Mouse (Mus musculus) intestine, embryonic 14.5 days (tissue): ENCODE results near the gene Sh3gl3. TPM values are rescaled to one million over a fixed set of nuclear protein-coding genes. Genes with fewer than 3 reads are reported as not detected.

ENCODE experiments used
- ATAC-seq: fragments of 200-750 bp; cut with Nextera tagmentation; replicated peaks from 2 replicates; pipeline ENCODE4 v1.8.0; 2017; ENCODE audit warnings: low read depth, moderate number of reproducible peaks, moderate TSS enrichment, moderate library complexity; ENCODE audit not compliant: low FRiP score, low TSS enrichment
- DNase-seq: peaks from one replicate; pipeline ENCODE4 v3.0.0-alpha.2; 2018; ENCODE audit warnings: low spot score
- H3K27ac ChIP-seq: fragments of 300-500 bp; sonication (generic); 2 replicates; pipeline ENCODE4 v1.5.1; 2014; ENCODE audit warnings: low read depth, mild to moderate bottlenecking, control low read depth
- H3K27me3 ChIP-seq: fragments of 300-500 bp; sonication (generic); replicated peaks from 2 replicates; pipeline ENCODE4 v1.6.1; 2014; ENCODE audit warnings: low read length, control low read depth; ENCODE audit not compliant: control insufficient read depth, insufficient read depth
- H3K36me3 ChIP-seq: fragments of 300-500 bp; sonication (generic); 2 replicates; pipeline ENCODE4 v1.6.1; 2014; ENCODE audit warnings: low read length, control low read depth; ENCODE audit not compliant: control insufficient read depth, insufficient read depth
- H3K4me1 ChIP-seq: fragments of 300-500 bp; sonication (generic); replicated peaks from 2 replicates; pipeline ENCODE4 v1.6.1; 2014; ENCODE audit warnings: low read length, control low read depth, mixed read lengths; ENCODE audit not compliant: control insufficient read depth, insufficient read depth
- H3K4me2 ChIP-seq: fragments of 300-500 bp; sonication (generic); 2 replicates; pipeline ENCODE4 v1.6.1; 2014; ENCODE audit warnings: low read length
- H3K4me3 ChIP-seq: fragments of 300-500 bp; sonication (generic); 2 replicates; pipeline ENCODE4 v1.5.1; 2014; ENCODE audit warnings: low read depth, low read length, control low read depth, mixed read lengths
- H3K9ac ChIP-seq: fragments of 300-500 bp; sonication (generic); 2 replicates; pipeline ENCODE4 v1.6.1; 2014; ENCODE audit warnings: mild to moderate bottlenecking, low read length
- H3K9me3 ChIP-seq: fragments of 300-500 bp; sonication (generic); 2 replicates; pipeline ENCODE4 v1.6.1; 2016; ENCODE audit warnings: low read length, control low read depth; ENCODE audit not compliant: control insufficient read depth
- WGBS: fragments of 180-500 bp; shearing (Covaris S2); extraction: QIAGEN DNeasy Blood & Tissue Kit; methylation state at CpG from one replicate; pipeline ENCODE4 v1.1.7; 2014; 5-methylcytosine and 5-hydroxymethylcytosine counted together
- polyA plus RNA-seq: library from polyadenylated mRNA; unstranded; fragments of >200 nt; fragmentation: Nextera tagmentation; extraction: Ambion mirVana; gene quantifications from 2 replicates; pipeline ENCODE4 v1.2.1, GENCODE M21; 2014

Gene Sh3gl3
- polyA plus RNA-seq, 1 experiment from 2014 or later = 17.4 TPM

DNA sequence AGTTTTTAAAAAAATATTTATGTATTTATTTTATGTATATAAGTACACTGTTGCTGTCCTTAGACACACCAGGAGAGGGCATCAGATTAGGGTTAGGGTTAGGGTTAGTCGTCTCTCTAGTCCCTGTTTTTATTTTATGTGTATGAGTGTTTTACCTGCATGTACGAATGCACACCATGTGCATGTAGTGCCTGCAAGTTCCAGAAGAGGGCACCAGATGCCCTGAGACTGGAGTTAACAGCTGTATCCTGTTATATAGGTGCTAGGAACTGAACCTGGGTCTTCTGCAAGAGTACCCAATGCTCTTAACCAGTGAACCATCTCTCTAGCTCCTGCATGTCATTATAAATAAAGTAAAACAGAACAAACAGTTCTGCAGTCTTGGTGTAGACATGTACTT lies 113.6 kb downstream of the Sh3gl3 start:
- WGBS = 95% methylated on average over 2 of the region's 2 CpGs
- no peak for ATAC-seq

DNA sequence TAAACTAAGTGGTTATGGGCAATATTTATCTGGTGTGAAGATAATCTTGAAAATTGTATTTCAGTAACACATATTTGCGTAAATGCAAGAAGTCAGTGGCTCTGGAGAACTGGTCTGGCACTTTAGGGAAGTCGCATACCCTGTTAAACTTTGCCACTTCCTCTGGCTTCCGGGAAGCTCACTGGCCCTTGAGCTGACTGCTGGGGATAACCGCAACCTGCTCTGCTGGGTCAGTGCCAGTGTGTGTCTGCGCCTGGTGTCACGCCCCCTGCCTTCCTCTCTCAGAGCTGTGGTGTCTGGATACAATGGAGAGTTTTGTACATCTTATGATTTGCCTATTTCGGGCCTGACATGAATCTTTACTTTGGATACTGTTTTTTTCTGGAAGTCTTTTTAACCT lies 119.8 kb downstream of the Sh3gl3 start:
- ATAC-seq (no peak), DNase-seq (no peak)
- no peaks in the 10 kb centered on the region for H3K36me3 ChIP-seq
- no peaks in the 10 kb centered on the region for H3K27me3 ChIP-seq
- WGBS = 68% methylated on average over 7 of the region's 7 CpGs
- no peak overlapping the region for H3K9ac ChIP-seq
- H3K4me2 ChIP-seq = no peak overlapping the region
- peaks cover 12% of the 10 kb centered on the region for H3K4me1 ChIP-seq
- no peak overlapping the region for H3K4me3 ChIP-seq
- H3K27ac ChIP-seq = no peak overlapping the region
- no peaks in the 10 kb centered on the region for H3K9me3 ChIP-seq

More for the DNA sequence above, 113.6 kb downstream of the Sh3gl3 start:
- Histone ChIP-seq H3K27ac (no peak overlapping the region), H3K36me3 (no peaks in the 10 kb centered on the region), H3K4me1 (no peaks in the 10 kb centered on the region), H3K27me3 (no peaks in the 10 kb centered on the region), H3K9ac (no peak overlapping the region), H3K4me2 (no peak overlapping the region), H3K4me3 (no peak overlapping the region), H3K9me3 (peaks cover 4% of the 10 kb centered on the region; the same call in 1 of the 2 replicates)
- DNase-seq = no peak

DNA sequence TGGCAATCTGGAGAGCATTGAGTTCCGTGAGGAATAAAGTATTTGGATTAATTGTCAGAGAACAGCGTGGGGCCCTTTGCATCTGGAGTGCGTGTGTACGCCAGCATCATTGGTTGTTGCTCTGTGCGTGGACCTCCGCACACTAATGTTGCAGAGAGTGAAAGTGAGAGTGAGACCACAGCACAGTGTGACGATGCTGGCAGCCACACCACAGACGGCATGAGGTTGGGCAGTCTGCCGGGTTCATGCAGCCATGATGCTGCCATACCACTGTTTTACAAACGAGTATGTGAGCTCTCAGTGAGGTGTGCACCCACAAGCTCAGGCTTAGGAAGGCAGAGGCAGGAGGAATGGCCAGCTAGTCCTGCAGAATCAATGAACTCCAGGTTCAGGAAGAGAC lies 120.4 kb downstream of the Sh3gl3 start:
- 77% methylated on average over 10 of the region's 10 CpGs for WGBS
- Histone ChIP-seq H3K27ac (no peak overlapping the region), H3K4me3 (no peak overlapping the region), H3K4me1 (peaks cover 12% of the 10 kb centered on the region), H3K9ac (no peak overlapping the region), H3K4me2 (no peak overlapping the region), H3K9me3 (no peaks in the 10 kb centered on the region), H3K36me3 (no peaks in the 10 kb centered on the region), H3K27me3 (no peaks in the 10 kb centered on the region)
- no peak for ATAC-seq
- DNase-seq = no peak

DNA sequence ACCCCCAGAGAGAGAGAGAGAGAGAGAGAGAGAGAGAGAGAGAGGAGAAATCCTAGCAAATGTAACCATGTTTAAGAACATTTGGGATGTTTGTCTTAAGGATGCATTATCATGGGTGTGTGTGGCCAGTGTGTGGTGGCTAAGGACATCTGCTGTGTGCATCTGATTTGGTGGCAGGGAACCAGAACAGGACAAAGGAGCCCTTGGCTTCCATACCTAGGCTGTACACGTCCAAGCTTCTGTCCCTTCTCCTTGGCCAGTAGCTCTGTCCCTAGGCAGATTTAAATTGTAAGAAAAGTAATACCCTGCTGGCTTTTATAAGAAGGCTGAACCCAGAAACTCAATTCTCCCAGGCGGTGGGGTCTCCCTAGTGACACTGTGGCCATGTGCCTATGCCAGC lies 121.0 kb downstream of the Sh3gl3 start:
- ATAC-seq = no peak
- no peak overlapping the region for H3K9ac ChIP-seq
- no peaks in the 10 kb centered on the region for H3K9me3 ChIP-seq
- no peaks in the 10 kb centered on the region for H3K27me3 ChIP-seq
- H3K4me2 ChIP-seq = no peak overlapping the region
- H3K36me3 ChIP-seq = no peaks in the 10 kb centered on the region
- no peak overlapping the region for H3K4me3 ChIP-seq
- WGBS = 86% methylated on average over 2 of the region's 2 CpGs
- H3K27ac ChIP-seq = no peak overlapping the region
- peaks cover 12% of the 10 kb centered on the region for H3K4me1 ChIP-seq
- DNase-seq = no peak

DNA sequence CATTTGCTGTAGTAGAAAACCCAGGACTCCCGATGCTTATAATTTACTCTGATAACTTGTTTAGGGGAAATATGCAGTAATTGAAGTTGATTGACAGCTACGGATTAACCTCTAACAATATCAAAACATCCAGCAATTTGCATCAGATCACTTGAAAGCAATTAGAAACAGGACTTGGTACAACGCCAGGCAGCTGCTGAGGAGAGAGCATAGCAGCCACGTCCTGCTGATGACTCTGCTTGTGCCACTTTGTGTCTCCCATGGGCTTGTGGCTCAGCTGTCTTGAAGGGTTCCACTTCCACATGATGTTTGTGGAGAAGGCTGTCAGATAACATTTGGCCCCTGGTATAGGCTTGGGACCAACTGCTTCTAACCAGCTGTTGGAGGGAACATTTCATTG lies 134.8 kb downstream of the Sh3gl3 start:
- 77% methylated on average over 4 of the region's 4 CpGs for WGBS
- H3K27ac ChIP-seq = no peak overlapping the region
- no peak overlapping the region for H3K4me2 ChIP-seq
- no peaks in the 10 kb centered on the region for H3K9me3 ChIP-seq
- H3K36me3 ChIP-seq = no peaks in the 10 kb centered on the region
- no peaks in the 10 kb centered on the region for H3K4me1 ChIP-seq
- H3K9ac ChIP-seq = no peak overlapping the region
- no peaks in the 10 kb centered on the region for H3K27me3 ChIP-seq
- no peak for ATAC-seq
- DNase-seq = no peak
- H3K4me3 ChIP-seq = no peak overlapping the region

DNA sequence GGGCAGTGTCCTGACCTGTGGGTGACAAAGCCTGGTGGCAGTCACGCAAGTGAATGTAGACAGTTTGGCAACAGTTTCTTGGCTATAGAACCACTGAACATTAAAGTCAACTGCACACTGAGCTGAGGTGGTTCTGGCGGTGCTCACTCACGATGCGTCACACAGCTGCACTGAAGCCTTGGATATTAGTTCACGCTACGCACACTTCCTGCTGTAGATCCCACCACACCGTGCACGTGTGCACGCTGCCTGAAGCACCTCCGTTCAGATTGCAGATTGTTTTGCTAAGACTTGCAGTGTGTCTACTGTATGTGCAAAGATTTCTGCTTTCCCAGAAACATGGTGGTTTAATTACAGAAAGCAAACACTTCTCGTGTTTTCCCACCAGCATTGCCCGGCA lies 144.9 kb downstream of the Sh3gl3 start:
- Histone ChIP-seq H3K4me2 (no peak overlapping the region), H3K9me3 (no peaks in the 10 kb centered on the region), H3K27ac (no peak overlapping the region), H3K4me3 (no peak overlapping the region), H3K9ac (no peak overlapping the region), H3K36me3 (no peaks in the 10 kb centered on the region), H3K4me1 (no peaks in the 10 kb centered on the region; the same call in 1 of the 2 replicates), H3K27me3 (no peaks in the 10 kb centered on the region)
- ATAC-seq (no peak), DNase-seq (no peak)
- 89% methylated on average over 12 of the region's 12 CpGs for WGBS

DNA sequence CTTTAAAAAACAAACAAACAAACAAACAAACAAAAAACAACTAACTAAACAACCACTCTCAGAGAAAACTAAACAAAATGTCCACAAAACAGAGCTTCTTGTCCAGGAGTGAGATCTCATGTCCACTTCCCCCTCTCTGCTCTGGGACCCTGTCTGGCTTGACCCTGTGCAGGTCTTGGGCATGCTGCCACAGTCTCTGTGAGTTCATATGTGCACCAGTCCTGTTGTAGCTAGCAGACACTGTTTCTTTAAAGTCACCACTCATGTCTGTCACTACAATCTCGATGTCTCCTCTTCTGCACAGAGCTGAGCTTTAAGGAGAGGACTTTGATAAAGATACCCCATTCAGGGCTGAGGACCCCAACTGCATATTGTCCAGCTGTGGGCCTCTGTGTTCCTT lies 153.0 kb downstream of the Sh3gl3 start:
- WGBS = 42% methylated on average over 1 of the region's 1 CpGs
- Histone ChIP-seq H3K9me3 (no peaks in the 10 kb centered on the region), H3K27me3 (no peaks in the 10 kb centered on the region), H3K4me1 (no peaks in the 10 kb centered on the region), H3K27ac (no peak overlapping the region), H3K9ac (no peak overlapping the region), H3K4me2 (no peak overlapping the region), H3K36me3 (no peaks in the 10 kb centered on the region), H3K4me3 (no peak overlapping the region)
- ATAC-seq (no peak), DNase-seq (no peak)

DNA sequence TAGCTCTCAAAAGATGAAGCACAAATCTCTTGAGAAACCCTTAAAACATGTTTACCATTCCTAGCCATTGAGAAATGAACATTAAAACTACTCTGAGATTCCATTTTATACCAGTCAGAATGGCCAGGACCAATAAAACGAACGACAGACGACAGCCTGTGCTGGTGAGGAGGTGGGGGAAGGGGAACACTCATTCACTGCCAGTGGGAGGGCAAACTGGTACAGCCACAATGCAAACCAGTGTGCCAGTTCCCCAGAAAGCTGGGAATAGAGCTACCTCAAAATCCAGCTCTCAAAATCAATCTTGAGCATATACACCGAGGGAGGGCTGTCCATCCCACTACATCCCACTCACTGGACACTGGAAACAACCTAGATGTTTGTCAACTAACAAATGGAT lies 153.6 kb downstream of the Sh3gl3 start:
- no peaks in the 10 kb centered on the region for H3K9me3 ChIP-seq
- no peak overlapping the region for H3K4me2 ChIP-seq
- no peak for ATAC-seq
- H3K4me3 ChIP-seq = no peak overlapping the region
- DNase-seq = no peak
- H3K27me3 ChIP-seq = no peaks in the 10 kb centered on the region
- H3K9ac ChIP-seq = no peak overlapping the region
- no peaks in the 10 kb centered on the region for H3K4me1 ChIP-seq
- H3K27ac ChIP-seq = no peak overlapping the region
- 57% methylated on average over 4 of the region's 4 CpGs for WGBS
- no peaks in the 10 kb centered on the region for H3K36me3 ChIP-seq

DNA sequence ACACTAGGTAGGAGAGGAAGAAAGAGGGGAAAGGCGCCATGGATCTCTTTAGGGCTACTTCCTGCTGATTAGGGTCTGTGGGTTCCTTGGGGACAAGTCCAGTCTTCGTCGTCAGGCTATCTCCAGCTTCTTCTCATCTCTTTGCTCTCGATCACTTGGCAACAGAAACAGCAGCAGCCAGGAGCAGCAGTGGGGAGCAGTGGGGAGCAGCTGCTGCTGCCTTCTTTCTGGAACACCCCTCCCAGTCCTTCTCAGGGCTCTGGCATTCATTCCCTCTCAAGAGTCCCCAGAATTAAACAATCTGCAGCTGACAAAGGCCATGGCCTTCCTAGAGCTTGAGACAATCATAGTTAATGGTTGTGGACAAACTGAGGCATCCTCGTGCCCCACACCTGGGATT lies 154.2 kb downstream of the Sh3gl3 start:
- WGBS = 58% methylated on average over 5 of the region's 5 CpGs
- DNase-seq = no peak
- H3K4me1 ChIP-seq = no peaks in the 10 kb centered on the region

More for the DNA sequence above, 154.2 kb downstream of the Sh3gl3 start:
- Histone ChIP-seq H3K36me3 (no peaks in the 10 kb centered on the region), H3K27ac (no peak overlapping the region), H3K4me2 (no peak overlapping the region), H3K4me3 (no peak overlapping the region), H3K9ac (no peak overlapping the region), H3K9me3 (no peaks in the 10 kb centered on the region), H3K27me3 (no peaks in the 10 kb centered on the region)
- ATAC-seq = no peak
